Mouse (Mus musculus) midbrain, embryonic 14.5 days (tissue): ENCODE measurements around the gene Ccnl1. TPM values are rescaled to one million over a fixed set of nuclear protein-coding genes. Genes with fewer than 3 reads are reported as not detected.

Source experiments
- ATAC-seq: fragments of 200-750 bp; cut with Nextera tagmentation; 2 replicates; pipeline ENCODE4 v1.8.0; 2017; ENCODE audit warnings: moderate number of reproducible peaks, moderate library complexity; ENCODE audit not compliant: low FRiP score, low TSS enrichment
- DNase-seq: peaks from one replicate; pipeline ENCODE4 v3.0.0-alpha.2; 2015
- H3K27ac ChIP-seq: fragments of 300-500 bp; sonication (generic); replicated peaks from 2 replicates; pipeline ENCODE4 v1.5.1; 2014; ENCODE audit warnings: mild to moderate bottlenecking, low read depth, low read length, moderate library complexity
- H3K27me3 ChIP-seq: fragments of 300-500 bp; sonication (generic); 2 replicates; pipeline ENCODE4 v1.6.1; 2014; ENCODE audit warnings: low read length, control low read depth, mixed read lengths; ENCODE audit not compliant: control insufficient read depth, insufficient read depth
- H3K36me3 ChIP-seq: fragments of 300-500 bp; sonication (generic); 2 replicates; pipeline ENCODE4 v1.6.1; 2014; ENCODE audit warnings: low read length, control low read depth; ENCODE audit not compliant: control insufficient read depth, insufficient read depth
- H3K4me1 ChIP-seq: fragments of 300-500 bp; sonication (generic); 2 replicates; pipeline ENCODE4 v1.6.1; 2014; ENCODE audit warnings: mild to moderate bottlenecking, antibody characterized with exemption, low read length, control low read depth; ENCODE audit not compliant: control insufficient read depth, insufficient read depth
- H3K4me2 ChIP-seq: fragments of 300-500 bp; sonication (generic); 2 replicates; pipeline ENCODE4 v1.6.1; 2014; ENCODE audit warnings: mild to moderate bottlenecking, low read length, moderate library complexity
- H3K4me3 ChIP-seq: fragments of 300-500 bp; sonication (generic); replicated peaks from 2 replicates; pipeline ENCODE4 v1.5.1; 2014; ENCODE audit warnings: low read depth, low read length
- H3K9ac ChIP-seq: fragments of 300-500 bp; sonication (generic); replicated peaks from 2 replicates; pipeline ENCODE4 v1.6.1; 2014; ENCODE audit warnings: mild to moderate bottlenecking, low read length, moderate library complexity
- H3K9me3 ChIP-seq: fragments of 300-500 bp; sonication (generic); 2 replicates; pipeline ENCODE4 v1.6.1; 2016; ENCODE audit warnings: low read length, control low read depth, mixed read lengths; ENCODE audit not compliant: control insufficient read depth
- WGBS: fragments of 180-500 bp; shearing (Covaris S2); extraction: QIAGEN DNeasy Blood & Tissue Kit; methylation state at CpG from one replicate; pipeline ENCODE4 v1.1.7; 2014; 5-methylcytosine and 5-hydroxymethylcytosine counted together
- polyA plus RNA-seq: library from polyadenylated mRNA; unstranded; fragments of >200 nt; fragmentation: Nextera tagmentation; extraction: Ambion mirVana; gene quantifications from 2 replicates; pipeline ENCODE4 v1.2.1, GENCODE M21; 2014

The Ccnl1 gene
- polyA plus RNA-seq: 78.1 and 99.0 TPM in 2 replicates

- Histone ChIP-seq H3K27ac (peak within 1 kb of the TSS; percentile 99), H3K4me3 (peak within 1 kb of the TSS; percentile 99), H3K9ac (peak within 1 kb of the TSS; percentile 100), H3K27me3 (no peaks in the 10 kb centered on the region), H3K36me3 (peaks cover 30% of the 10 kb centered on the region), H3K9me3 (no peaks in the 10 kb centered on the region), H3K4me1 (peaks cover 40% of the 10 kb centered on the region), H3K4me2 (peak within 1 kb of the TSS; percentile 93)
- peak; percentile 95 for ATAC-seq
- WGBS: under 1% methylated on average over 70 of the region's 70 CpGs
- peak; percentile 97 for DNase-seq
Measured at GRCm38 (mm10) chr3:65958102-65958839, at the start of gene Ccnl1. TSS of gene Ccnl1 (minus strand) at chr3:65958249.

- Histone ChIP-seq H3K9me3 (no peaks in the 10 kb centered on the region), H3K36me3 (no peaks in the 10 kb centered on the region), H3K27me3 (no peaks in the 10 kb centered on the region), H3K4me1 (no peaks in the 10 kb centered on the region), H3K9ac (no peak overlapping the region), H3K4me3 (no peak overlapping the region), H3K4me2 (no peak overlapping the region), H3K27ac (no peak overlapping the region)
- ATAC-seq (no peak), DNase-seq (no peak)
- WGBS: 84% methylated on average over 4 of the region's 4 CpGs
Measured at GRCm38 (mm10) chr3:66004989-66005388, 46.9 kb upstream of the Ccnl1 start.

GRCm38 (mm10) chr3:66004220-66004951 is 46.3 kb upstream of the Ccnl1 start:
- Histone ChIP-seq H3K4me2 (no peak overlapping the region), H3K9ac (no peak overlapping the region), H3K27ac (no peak overlapping the region), H3K27me3 (no peaks in the 10 kb centered on the region), H3K4me3 (no peak overlapping the region), H3K9me3 (no peaks in the 10 kb centered on the region), H3K4me1 (no peaks in the 10 kb centered on the region), H3K36me3 (no peaks in the 10 kb centered on the region)
- DNase-seq (peak; percentile 73), ATAC-seq (no peak)
- WGBS: 68% methylated on average over 7 of the region's 7 CpGs

GRCm38 (mm10) chr3:66000400-66000799 is 42.4 kb upstream of the Ccnl1 start:
- H3K27ac ChIP-seq: no peak overlapping the region
- no peak for DNase-seq
- 86% methylated on average over 2 of the region's 2 CpGs for WGBS
- H3K4me2 ChIP-seq: no peak overlapping the region
- H3K36me3 ChIP-seq: no peaks in the 10 kb centered on the region
- H3K27me3 ChIP-seq: no peaks in the 10 kb centered on the region
- H3K9ac ChIP-seq: no peak overlapping the region
- no peak overlapping the region for H3K4me3 ChIP-seq
- peak; percentile 58 for ATAC-seq
- H3K4me1 ChIP-seq: no peaks in the 10 kb centered on the region
- H3K9me3 ChIP-seq: no peaks in the 10 kb centered on the region

- Histone ChIP-seq H3K27me3 (no peaks in the 10 kb centered on the region), H3K4me3 (no peak overlapping the region), H3K9ac (no peak overlapping the region), H3K9me3 (no peaks in the 10 kb centered on the region), H3K36me3 (no peaks in the 10 kb centered on the region), H3K4me1 (no peaks in the 10 kb centered on the region), H3K4me2 (no peak overlapping the region), H3K27ac (no peak overlapping the region)
- WGBS: 69% methylated on average over 7 of the region's 7 CpGs
- no peak for ATAC-seq
- no peak for DNase-seq
Measured at GRCm38 (mm10) chr3:65997360-65998008, 39.4 kb upstream of the Ccnl1 start.

GRCm38 (mm10) chr3:65992395-65993340 is 34.6 kb upstream of the Ccnl1 start:
- WGBS: 77% methylated on average over 11 of the region's 11 CpGs
- H3K27me3 ChIP-seq: no peaks in the 10 kb centered on the region
- no peaks in the 10 kb centered on the region for H3K4me1 ChIP-seq
- H3K9ac ChIP-seq: no peak overlapping the region
- no peaks in the 10 kb centered on the region for H3K9me3 ChIP-seq
- no peaks in the 10 kb centered on the region for H3K36me3 ChIP-seq
- ATAC-seq: no peak
- H3K4me3 ChIP-seq: no peak overlapping the region
- H3K27ac ChIP-seq: no peak overlapping the region
- H3K4me2 ChIP-seq: no peak overlapping the region
- DNase-seq: no peak

GRCm38 (mm10) chr3:65990957-65991646 is 33.1 kb upstream of the Ccnl1 start:
- H3K4me2 ChIP-seq: no peak overlapping the region
- ATAC-seq: peak; percentile 40; the same call in 1 of the 2 replicates
- H3K36me3 ChIP-seq: no peaks in the 10 kb centered on the region
- H3K27me3 ChIP-seq: no peaks in the 10 kb centered on the region
- 24% methylated on average over 3 of the region's 3 CpGs for WGBS
- peak; percentile 83 for DNase-seq
- H3K9me3 ChIP-seq: no peaks in the 10 kb centered on the region
- H3K4me1 ChIP-seq: no peaks in the 10 kb centered on the region
- no peak overlapping the region for H3K4me3 ChIP-seq
- no peak overlapping the region for H3K27ac ChIP-seq
- H3K9ac ChIP-seq: no peak overlapping the region
